Mouse (Mus musculus): ENCODE measurements at regions not wholly inside any gene's neighbourhood (a gene's known extent, or its start where the extent isn't known, plus 50 kb on each side); places are given as distances from the start of the nearest gene placed in this dataset.

GRCm38 (mm10) chr4:12539184-12539791, 367.5 kb upstream of the Fam92a start:
- in situ Hi-C loops (cut with MboI, MseI) = no loop called here

- in situ Hi-C loops (cut with MboI, MseI) = no loop called here
These were observed 366.9 kb upstream of the Fam92a start for GRCm38 (mm10) chr4:12538694-12539121.

- in situ Hi-C loops (cut with MboI, MseI) = no loop called here
These were observed 366.2 kb upstream of the Fam92a start for GRCm38 (mm10) chr4:12538043-12538442.

GRCm38 (mm10) chr4:12534151-12534550, 362.3 kb upstream of the Fam92a start:
- in situ Hi-C loops (cut with MboI, MseI) = no loop called here

GRCm38 (mm10) chr4:12532961-12533360, 361.1 kb upstream of the Fam92a start:
- in situ Hi-C loops (cut with MboI, MseI) = no loop called here

- in situ Hi-C loops (cut with MboI, MseI) = no loop called here
These were observed 350.5 kb upstream of the Fam92a start for GRCm38 (mm10) chr4:12522358-12522757.

- in situ Hi-C loops (cut with MboI, MseI) = no loop called here
These were observed 349.4 kb upstream of the Fam92a start for GRCm38 (mm10) chr4:12521246-12521645.

- in situ Hi-C loops (cut with MboI, MseI) = no loop called here
These were observed 344.7 kb upstream of the Fam92a start for GRCm38 (mm10) chr4:12516497-12516896.

GRCm38 (mm10) chr4:12511656-12512385, 340.0 kb upstream of the Fam92a start:
- in situ Hi-C loops (cut with MboI, MseI) = no loop called here

- in situ Hi-C loops (cut with MboI, MseI) = no loop called here
These were observed 335.2 kb upstream of the Fam92a start for GRCm38 (mm10) chr4:12506851-12507551.

- in situ Hi-C loops (cut with MboI, MseI) = no loop called here
These were observed 329.3 kb upstream of the Fam92a start for GRCm38 (mm10) chr4:12501086-12501485.

- in situ Hi-C loops (cut with MboI, MseI) = no loop called here
These were observed 326.6 kb upstream of the Fam92a start for GRCm38 (mm10) chr4:12498426-12498825.

GRCm38 (mm10) chr4:12492468-12492867, 320.7 kb upstream of the Fam92a start:
- in situ Hi-C loops (cut with MboI, MseI) = no loop called here

GRCm38 (mm10) chr4:12491306-12491705, 319.5 kb upstream of the Fam92a start:
- in situ Hi-C loops (cut with MboI, MseI) = no loop called here

GRCm38 (mm10) chr4:12490066-12490465, 318.3 kb upstream of the Fam92a start:
- in situ Hi-C loops (cut with MboI, MseI) = no loop called here

GRCm38 (mm10) chr4:12489358-12489757, 317.5 kb upstream of the Fam92a start:
- in situ Hi-C loops (cut with MboI, MseI) = no loop called here

- in situ Hi-C loops (cut with MboI, MseI) = no loop called here
These were observed 309.7 kb upstream of the Fam92a start for GRCm38 (mm10) chr4:12481481-12481880.

- in situ Hi-C loops (cut with MboI, MseI) = no loop called here
These were observed 304.9 kb upstream of the Fam92a start for GRCm38 (mm10) chr4:12476717-12477116.

GRCm38 (mm10) chr4:12474981-12475568, 303.3 kb upstream of the Fam92a start:
- in situ Hi-C loops (cut with MboI, MseI) = no loop called here

- in situ Hi-C loops (cut with MboI, MseI) = no loop called here
These were observed 302.6 kb upstream of the Fam92a start for GRCm38 (mm10) chr4:12474421-12474820.

GRCm38 (mm10) chr4:12461701-12462100, 289.9 kb upstream of the Fam92a start:
- in situ Hi-C loops (cut with MboI, MseI) = no loop called here

GRCm38 (mm10) chr4:12461251-12461650, 289.4 kb upstream of the Fam92a start:
- in situ Hi-C loops (cut with MboI, MseI) = no loop called here
